Mouse (Mus musculus) thymus, adult 2 months (tissue): ENCODE results near the gene Chmp5.

ENCODE experiments used
- CTCF ChIP-seq: fragments of 200-500 bp; IDR thresholded peaks from 2 replicates; pipeline ENCODE4 v1.5.1; 2012; ENCODE audit warnings: mild to moderate bottlenecking, control low read depth, low read length, moderate library complexity, borderline replicate concordance; ENCODE audit not compliant: control insufficient read depth, poor library complexity, insufficient read depth; ENCODE audit errors: extremely low read depth
- POLR2A ChIP-seq: fragments of 200-500 bp; IDR thresholded peaks from 2 replicates; pipeline ENCODE4 v1.6.1; 2012; ENCODE audit warnings: mild to moderate bottlenecking, low read length, control low read depth, moderate library complexity; ENCODE audit not compliant: control insufficient read depth, poor library complexity, insufficient read depth; ENCODE audit errors: extremely low read depth

DNA sequence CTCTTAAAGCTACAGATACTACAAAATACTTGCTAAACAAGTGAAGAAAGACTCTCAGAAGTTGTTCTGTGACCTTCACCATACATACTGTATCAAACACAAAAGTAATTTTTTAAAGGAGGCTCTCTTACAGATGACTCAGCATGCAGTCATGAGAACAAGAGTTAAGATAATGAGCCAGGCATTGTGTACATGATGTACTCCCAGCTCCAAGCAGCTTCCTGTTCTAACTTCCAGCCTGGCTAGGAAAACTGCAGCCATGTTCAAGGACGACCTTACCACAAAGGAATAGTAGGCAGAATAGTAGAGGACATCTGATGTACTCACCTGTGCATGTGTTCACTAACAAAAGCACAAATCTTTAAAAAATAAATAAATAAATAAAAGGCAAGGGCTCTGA lies 52.1 kb downstream of the Chmp5 start:
- no peak for TF ChIP-seq CTCF
- TF ChIP-seq POLR2A, result no peak
